Mouse (Mus musculus): ENCODE measurements at regions not wholly inside any gene's neighbourhood (a gene's known extent, or its start where the extent isn't known, plus 50 kb on each side); places are given as distances from the start of the nearest gene placed in this dataset.

GRCm38 (mm10) chr13:48018606-48019005 lies 242.4 kb upstream of the Id4 start:
- no peak for DNase-seq (ENCODE audit: low read depth, low spot score)
- 61% methylated on average over 5 of the region's 5 CpGs for WGBS

GRCm38 (mm10) chr13:48022958-48023615 lies 237.9 kb upstream of the Id4 start:
- 66% methylated on average over 7 of the region's 7 CpGs for WGBS
- no peak for DNase-seq (ENCODE audit: low read depth, low spot score)

- no peak for DNase-seq (ENCODE audit: low read depth, low spot score)
- WGBS, result 45% methylated on average over 7 of the region's 7 CpGs
Observed at GRCm38 (mm10) chr13:48027775-48028489, 233.1 kb upstream of the Id4 start.

GRCm38 (mm10) chr13:48031491-48031890 lies 229.5 kb upstream of the Id4 start:
- 83% methylated on average over 8 of the region's 8 CpGs for WGBS
- DNase-seq (ENCODE audit: low read depth, low spot score), result no peak

GRCm38 (mm10) chr13:48042172-48042571 lies 218.9 kb upstream of the Id4 start:
- DNase-seq (ENCODE audit: low read depth, low spot score), result no peak
- 74% methylated on average over 4 of the region's 4 CpGs for WGBS

GRCm38 (mm10) chr13:48042572-48042971 lies 218.5 kb upstream of the Id4 start:
- WGBS, result 86% methylated on average over 6 of the region's 6 CpGs
- DNase-seq (ENCODE audit: low read depth, low spot score), result no peak

- 74% methylated on average over 25 of the region's 25 CpGs for WGBS
- no peak for DNase-seq (ENCODE audit: low read depth, low spot score)
Observed at GRCm38 (mm10) chr13:48046201-48046750, 214.8 kb upstream of the Id4 start.

GRCm38 (mm10) chr13:48049796-48050195 lies 211.2 kb upstream of the Id4 start:
- WGBS, result 87% methylated on average over 6 of the region's 6 CpGs
- no peak for DNase-seq (ENCODE audit: low read depth, low spot score)

- DNase-seq (ENCODE audit: low read depth, low spot score), result no peak
Observed at GRCm38 (mm10) chr13:48074630-48075029, 186.4 kb upstream of the Id4 start.

GRCm38 (mm10) chr13:48075315-48075714 lies 185.7 kb upstream of the Id4 start:
- DNase-seq (ENCODE audit: low read depth, low spot score), result no peak

GRCm38 (mm10) chr13:48078214-48078613 lies 182.8 kb upstream of the Id4 start:
- no peak for DNase-seq (ENCODE audit: low read depth, low spot score)
- 76% methylated on average over 12 of the region's 12 CpGs for WGBS

More at GRCm38 (mm10) chr13:48075315-48075714, 185.7 kb upstream of the Id4 start:
- 54% methylated on average over 5 of the region's 5 CpGs for WGBS

- no peak for DNase-seq (ENCODE audit: low read depth, low spot score)
- WGBS, result 80% methylated on average over 2 of the region's 2 CpGs
Observed at GRCm38 (mm10) chr13:48083294-48083693, 177.7 kb upstream of the Id4 start.

GRCm38 (mm10) chr13:48083807-48084206 lies 177.2 kb upstream of the Id4 start:
- DNase-seq (ENCODE audit: low read depth, low spot score), result no peak

GRCm38 (mm10) chr13:48094275-48095035 lies 166.6 kb upstream of the Id4 start:
- DNase-seq (ENCODE audit: low read depth, low spot score), result no peak
- 87% methylated on average over 16 of the region's 16 CpGs for WGBS

GRCm38 (mm10) chr13:48102156-48102555 lies 158.9 kb upstream of the Id4 start:
- DNase-seq (ENCODE audit: low read depth, low spot score), result no peak
- 80% methylated on average over 8 of the region's 8 CpGs for WGBS

GRCm38 (mm10) chr13:48102576-48102975 lies 158.5 kb upstream of the Id4 start:
- no peak for DNase-seq (ENCODE audit: low read depth, low spot score)
- 66% methylated on average over 7 of the region's 7 CpGs for WGBS

GRCm38 (mm10) chr13:48104766-48105165 lies 156.3 kb upstream of the Id4 start:
- no peak for DNase-seq (ENCODE audit: low read depth, low spot score)
- WGBS, result 62% methylated on average over 6 of the region's 6 CpGs

GRCm38 (mm10) chr13:48106946-48107345 lies 154.1 kb upstream of the Id4 start:
- 84% methylated on average over 5 of the region's 5 CpGs for WGBS
- DNase-seq (ENCODE audit: low read depth, low spot score), result no peak

- WGBS, result 48% methylated on average over 7 of the region's 7 CpGs
- no peak for DNase-seq (ENCODE audit: low read depth, low spot score)
Observed at GRCm38 (mm10) chr13:48115890-48116289, 145.1 kb upstream of the Id4 start.

GRCm38 (mm10) chr13:48126582-48126981 lies 134.4 kb upstream of the Id4 start:
- DNase-seq (ENCODE audit: low read depth, low spot score), result no peak
- 32% methylated on average over 6 of the region's 6 CpGs for WGBS
